Mouse (Mus musculus) olfactory bulb, adult 2 months (tissue): ENCODE results near the gene Lmtk2.

Experiments used
- CTCF ChIP-seq: fragments of 200-500 bp; IDR thresholded peaks from 2 replicates; pipeline ENCODE4 v1.5.1; 2012; ENCODE audit warnings: low read depth, mild to moderate bottlenecking, low read length, moderate library complexity; ENCODE audit not compliant: insufficient read depth
- POLR2A ChIP-seq: fragments of 200-500 bp; IDR thresholded peaks from 2 replicates; pipeline ENCODE4 v1.6.1; 2012; ENCODE audit warnings: mild to moderate bottlenecking, low read depth, low read length, moderate library complexity; ENCODE audit not compliant: insufficient read depth

DNA sequence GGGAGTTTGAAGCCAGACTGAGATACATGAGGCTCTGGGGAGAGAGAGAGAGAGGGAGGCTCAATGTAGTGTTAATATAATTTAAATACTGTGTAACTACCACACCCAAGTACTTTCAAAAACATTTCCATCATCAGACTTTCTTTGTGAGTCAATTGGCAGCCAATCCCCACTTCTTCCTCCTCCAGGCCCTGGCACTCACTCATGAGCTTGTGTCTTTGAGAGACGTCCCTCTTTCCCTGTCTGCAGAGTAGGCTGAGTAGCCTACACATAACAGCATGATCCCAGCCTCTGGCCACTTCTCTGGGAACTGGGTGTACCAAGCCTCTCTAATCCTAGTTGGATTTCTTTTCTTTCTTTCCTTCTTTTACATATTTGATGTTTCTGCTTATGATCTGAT lies 29.0 kb upstream of the Lmtk2 start:
- TF ChIP-seq CTCF (no peak), POLR2A (no peak)
